19 mouse cellular contexts compared by ENCODE assay signal in genomic region chr4:109887856-109888357, GRCm38 (mm10).
"Had no signal": no experiment of that assay in that cellular context is flagged by ENCODE, and none has a peak within 500 bp of the region (broad histone marks: within the 10 kb centered on the region; RNA-seq: fewer than 3 reads in every experiment).

No protein-coding gene starts in this region.

- DNase-seq: lung, adult 18-20 months; lung, embryonic 14.5 days; lung, postnatal 14 days; lung, postnatal 36 days; midbrain, embryonic 14.5 days; retina, postnatal 1 day; right cerebral cortex, adult 18-20 months; right cerebral cortex, postnatal 14 days; thymus, adult 18-20 months; thymus, postnatal 14 days; thymus, postnatal 36 days had no signal

- H3K27me3 ChIP-seq: midbrain, embryonic 12.5 days; neural tube, embryonic 13.5 days; neural tube, embryonic 15.5 days had no signal

- ATAC-seq: midbrain, embryonic 16.5 days had no signal

- H3K4me1 ChIP-seq: neural tube, embryonic 13.5 days; neural tube, embryonic 15.5 days had no signal

- H3K4me2 ChIP-seq: lung, embryonic 14.5 days; midbrain, embryonic 12.5 days; neural tube, embryonic 13.5 days; neural tube, embryonic 15.5 days had no signal

- H3K9ac ChIP-seq: liver, embryonic 14.5 days; lung, embryonic 14.5 days; midbrain, embryonic 12.5 days; neural tube, embryonic 13.5 days; neural tube, embryonic 15.5 days had no signal

- H3K4me3 ChIP-seq: midbrain, embryonic 10.5 days; midbrain, embryonic 12.5 days; myocyte; neural tube, embryonic 13.5 days; neural tube, embryonic 15.5 days had no signal

- H3K9me3 ChIP-seq: midbrain, embryonic 12.5 days; neural tube, embryonic 13.5 days had no signal

- H3K27ac ChIP-seq: liver, embryonic 14.5 days; macrophage; midbrain, embryonic 10.5 days; midbrain, embryonic 12.5 days; neural tube, embryonic 13.5 days; neural tube, embryonic 15.5 days had no signal
